Mouse (Mus musculus) erythroblast, embryonic 14.5 days (primary cell): ENCODE measurements around the gene Nenf.

Source experiments
- GATA1 ChIP-seq: IDR thresholded peaks from 2 replicates; pipeline ENCODE4 v1.6.1; 2012; ENCODE audit warnings: low read length, inconsistent platforms, mixed read lengths
- TAL1 ChIP-seq: IDR thresholded peaks from 3 replicates; pipeline ENCODE4 v1.6.1; 2012; ENCODE audit warnings: low read length, inconsistent platforms, mixed read lengths

DNA sequence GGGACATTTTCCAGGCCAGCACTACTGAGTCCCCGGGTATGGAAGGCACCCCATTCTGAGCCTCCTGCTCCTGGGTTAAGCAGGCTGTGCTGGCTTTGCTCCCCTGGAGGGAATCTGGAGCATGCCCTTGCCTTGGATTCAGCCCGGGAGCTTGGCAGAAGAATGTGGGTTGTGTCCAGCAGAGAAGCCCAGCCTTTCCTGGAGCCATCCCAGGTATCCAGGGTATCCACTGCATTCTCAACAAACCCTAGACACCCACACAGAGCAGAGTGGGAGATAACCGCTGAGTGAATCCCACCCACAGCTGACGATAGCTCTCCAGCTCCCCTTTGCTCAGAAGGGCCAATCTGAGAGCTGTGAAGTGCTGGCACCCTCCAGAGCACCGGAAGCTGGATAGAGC is 21.5 kb downstream of the Nenf start:
- TF ChIP-seq GATA1 (no peak), TAL1 (no peak)
